Mouse (Mus musculus) liver, embryonic 16.5 days (tissue): Measurements from ENCODE around the gene 4930442H23Rik. TPM values are rescaled to one million over a fixed set of nuclear protein-coding genes. Genes with fewer than 3 reads are reported as not detected.
"Not testable (repeated sequence)": the region's sequence is repeated elsewhere in the genome, so short reads cannot be mapped to it uniquely, and the experiment has no call there.

Source experiments
- ATAC-seq: fragments of 200-750 bp; cut with Nextera tagmentation; 2 replicates; pipeline ENCODE4 v1.8.0; 2017; ENCODE audit warnings: low read depth, mild to moderate bottlenecking, moderate number of reproducible peaks, moderate library complexity
- H3K27ac ChIP-seq: fragments of 300-500 bp; sonication (generic); 2 replicates; pipeline ENCODE4 v1.5.1; 2014; ENCODE audit warnings: mild to moderate bottlenecking, low read length
- H3K27me3 ChIP-seq: fragments of 300-500 bp; sonication (generic); 2 replicates; pipeline ENCODE4 v1.6.1; 2014; ENCODE audit warnings: low read depth, low read length, mixed read lengths; ENCODE audit not compliant: control insufficient read depth, insufficient read depth
- H3K36me3 ChIP-seq: fragments of 300-500 bp; sonication (generic); 2 replicates; pipeline ENCODE4 v1.6.1; 2014; ENCODE audit warnings: mild to moderate bottlenecking; ENCODE audit not compliant: control insufficient read depth, insufficient read depth
- H3K4me1 ChIP-seq: fragments of 300-500 bp; sonication (generic); 2 replicates; pipeline ENCODE4 v1.6.1; 2014; ENCODE audit warnings: low read depth, low read length, mixed read lengths; ENCODE audit not compliant: control insufficient read depth
- H3K4me2 ChIP-seq: fragments of 300-500 bp; sonication (generic); 2 replicates; pipeline ENCODE4 v1.6.1; 2014; ENCODE audit warnings: low read depth, low read length, mixed read lengths
- H3K4me3 ChIP-seq: fragments of 300-500 bp; sonication (generic); 2 replicates; pipeline ENCODE4 v1.5.1; 2014; ENCODE audit warnings: low read depth, mild to moderate bottlenecking, low read length
- H3K9ac ChIP-seq: fragments of 300-500 bp; sonication (generic); 2 replicates; pipeline ENCODE4 v1.6.1; 2014; ENCODE audit warnings: low read depth, low read length
- H3K9me3 ChIP-seq: fragments of 300-500 bp; sonication (generic); replicated peaks from 2 replicates; pipeline ENCODE4 v1.6.1; 2016; ENCODE audit warnings: low read length; ENCODE audit not compliant: control insufficient read depth
- WGBS: fragments of 180-500 bp; shearing (Covaris S2); extraction: QIAGEN DNeasy Blood & Tissue Kit; methylation state at CpG from one replicate; pipeline ENCODE4 v1.1.7; 2014; ENCODE audit not compliant: insufficient replicate concordance; 5-methylcytosine and 5-hydroxymethylcytosine counted together
- polyA plus RNA-seq: library from polyadenylated mRNA; unstranded; fragments of >200 nt; fragmentation: Nextera tagmentation; extraction: Ambion mirVana; gene quantifications from 2 replicates; pipeline ENCODE4 v1.2.1, GENCODE M21; 2015

Gene 4930442H23Rik
- polyA plus RNA-seq, result not detected in 2 replicates

- WGBS, result 71% methylated on average over 5 of the region's 5 CpGs
- Histone ChIP-seq H3K4me2 (peak within 1 kb of the TSS; percentile 85), H3K36me3 (peaks cover 37% of the 10 kb centered on the region), H3K4me1 (peaks cover 16% of the 10 kb centered on the region), H3K9ac (peak within 1 kb of the TSS; percentile 79), H3K4me3 (peak within 1 kb of the TSS; percentile 79), H3K27ac (peak within 1 kb of the TSS; percentile 88), H3K9me3 (no peaks in the 10 kb centered on the region), H3K27me3 (no peaks in the 10 kb centered on the region)
- ATAC-seq, result no peak
Observed at GRCm38 (mm10) chr10:81183805-81184204, at the start of gene 4930442H23Rik. TSS of gene 4930442H23Rik (minus strand) at chr10:81183849.

- 2% methylated on average over 26 of the region's 28 CpGs for WGBS
- peak; percentile 57 for ATAC-seq
- H3K9me3 ChIP-seq, result no peaks in the 10 kb centered on the region
- H3K36me3 ChIP-seq, result no peaks in the 10 kb centered on the region
- H3K27ac ChIP-seq, result peak overlapping the region; percentile 26; the same call in 1 of the 2 replicates
- peaks cover 48% of the 10 kb centered on the region for H3K27me3 ChIP-seq
- H3K4me3 ChIP-seq, result peak overlapping the region; percentile 70
- peaks cover 13% of the 10 kb centered on the region for H3K4me1 ChIP-seq
- H3K4me2 ChIP-seq, result peak overlapping the region; percentile 85
- H3K9ac ChIP-seq, result peak overlapping the region; percentile 70
Observed at GRCm38 (mm10) chr10:81233226-81233585, 49.6 kb upstream of the 4930442H23Rik start.

- Histone ChIP-seq H3K9ac (peak within 1 kb of the TSS; percentile 70), H3K9me3 (no peaks in the 10 kb centered on the region), H3K27ac (peak within 1 kb of the TSS; percentile 26; the same call in 1 of the 2 replicates), H3K4me1 (peaks cover 13% of the 10 kb centered on the region), H3K27me3 (peaks cover 44% of the 10 kb centered on the region), H3K36me3 (no peaks in the 10 kb centered on the region), H3K4me2 (peak within 1 kb of the TSS; percentile 85), H3K4me3 (peak within 1 kb of the TSS; percentile 70)
- WGBS, result 6% methylated on average over 26 of the region's 29 CpGs
- ATAC-seq, result peak; percentile 85
Observed at GRCm38 (mm10) chr10:81232580-81233225, 49.1 kb upstream of the 4930442H23Rik start, which contains the start of gene Zfr2. TSS of gene Zfr2 (plus strand) at chr10:81233155.

GRCm38 (mm10) chr10:81231436-81231835 lies 47.8 kb upstream of the 4930442H23Rik start:
- peaks cover 40% of the 10 kb centered on the region for H3K27me3 ChIP-seq
- ATAC-seq, result no peak
- WGBS, result 48% methylated on average over 7 of the region's 7 CpGs
- no peak overlapping the region for H3K4me2 ChIP-seq
- no peak overlapping the region for H3K9ac ChIP-seq
- H3K9me3 ChIP-seq, result no peaks in the 10 kb centered on the region
- no peak overlapping the region for H3K27ac ChIP-seq
- H3K4me1 ChIP-seq, result peaks cover 13% of the 10 kb centered on the region
- H3K4me3 ChIP-seq, result no peak overlapping the region
- H3K36me3 ChIP-seq, result no peaks in the 10 kb centered on the region

GRCm38 (mm10) chr10:81230438-81231332 lies 47.0 kb upstream of the 4930442H23Rik start, which contains the start of gene Atcay:
TSS of gene Atcay (minus strand) at chr10:81230833.
- no peaks in the 10 kb centered on the region for H3K36me3 ChIP-seq
- peaks cover 40% of the 10 kb centered on the region for H3K27me3 ChIP-seq
- ATAC-seq, result no peak
- 9% methylated on average over 27 of the region's 27 CpGs for WGBS
- no peak within 1 kb of the TSS for H3K9ac ChIP-seq
- H3K4me3 ChIP-seq, result no peak within 1 kb of the TSS
- H3K4me1 ChIP-seq, result peaks cover 13% of the 10 kb centered on the region
- H3K27ac ChIP-seq, result no peak within 1 kb of the TSS
- H3K9me3 ChIP-seq, result no peaks in the 10 kb centered on the region
- H3K4me2 ChIP-seq, result no peak within 1 kb of the TSS

- H3K4me1 ChIP-seq, result peaks cover 13% of the 10 kb centered on the region
- no peak overlapping the region for H3K27ac ChIP-seq
- no peak overlapping the region for H3K4me3 ChIP-seq
- H3K9me3 ChIP-seq, result no peaks in the 10 kb centered on the region
- ATAC-seq, result no peak
- no peak overlapping the region for H3K9ac ChIP-seq
- WGBS, result 11% methylated on average over 20 of the region's 20 CpGs
- no peak overlapping the region for H3K4me2 ChIP-seq
- no peaks in the 10 kb centered on the region for H3K36me3 ChIP-seq
- peaks cover 40% of the 10 kb centered on the region for H3K27me3 ChIP-seq
Observed at GRCm38 (mm10) chr10:81229735-81230437, 46.2 kb upstream of the 4930442H23Rik start.

- not testable (repeated sequence) for H3K4me2 ChIP-seq, H3K27me3 ChIP-seq, H3K4me1 ChIP-seq, H3K36me3 ChIP-seq, H3K4me3 ChIP-seq, H3K9me3 ChIP-seq, ATAC-seq, H3K27ac ChIP-seq, H3K9ac ChIP-seq
- WGBS, result 45% methylated on average over 2 of the region's 2 CpGs
Observed at GRCm38 (mm10) chr10:81223731-81224130, 40.1 kb upstream of the 4930442H23Rik start.

GRCm38 (mm10) chr10:81221402-81222015 lies 37.9 kb upstream of the 4930442H23Rik start:
- Histone ChIP-seq H3K9me3 (no peaks in the 10 kb centered on the region), H3K4me1 (peaks cover 4% of the 10 kb centered on the region; the same call in 1 of the 2 replicates), H3K27ac (no peak overlapping the region)

More at GRCm38 (mm10) chr10:81221402-81222015, 37.9 kb upstream of the 4930442H23Rik start:
- 59% methylated on average over 5 of the region's 5 CpGs for WGBS
- Histone ChIP-seq H3K9ac (no peak overlapping the region), H3K4me3 (no peak overlapping the region), H3K27me3 (no peaks in the 10 kb centered on the region), H3K4me2 (no peak overlapping the region), H3K36me3 (no peaks in the 10 kb centered on the region)
- no peak for ATAC-seq
